In the genomic region with DNA sequence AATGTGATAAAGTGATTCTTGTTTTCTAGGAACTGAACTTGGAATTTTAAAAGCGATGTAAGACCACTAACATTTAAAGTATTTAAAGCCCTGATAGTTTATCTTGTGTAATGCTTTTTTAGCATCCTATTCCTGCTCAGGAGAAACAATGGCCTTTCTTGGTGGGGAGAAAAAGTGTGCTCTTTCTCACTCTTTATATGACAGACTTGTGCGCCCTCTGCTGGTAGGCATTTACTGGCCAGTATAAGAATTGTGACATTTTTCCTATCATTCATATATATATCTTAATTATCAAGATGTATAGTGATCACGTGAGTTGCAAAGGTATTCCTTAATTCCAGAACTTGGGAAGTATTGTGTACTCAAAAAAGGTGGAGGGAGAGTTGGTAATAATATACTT, we compare ENCODE assay signal across 8 mouse cellular contexts.
DNase-seq lines count a peak whose midpoint lies in the region; ATAC-seq and TF ChIP-seq lines count a peak whose summit lies in the region.

No protein-coding gene starts in this region.

- no peak overlapping the region for H3K9ac ChIP-seq in midbrain, embryonic 13.5 days (replicated peaks)

- H3K4me3 ChIP-seq in midbrain, embryonic 13.5 days (replicated peaks) = no peak overlapping the region

- no peaks in the 10 kb centered on the region for H3K27me3 ChIP-seq in Patski
- H3K27me3 ChIP-seq in midbrain, embryonic 13.5 days = no peaks in the 10 kb centered on the region

- TF ChIP-seq CTCF in Patski (IDR thresholded peaks at IDR 0.05) = peak; percentile 79

- H3K9me3 ChIP-seq in midbrain, embryonic 13.5 days = no peaks in the 10 kb centered on the region

- no peak overlapping the region for H3K4me2 ChIP-seq in midbrain, embryonic 13.5 days (replicated peaks)

- CTCF ChIA-PET in Patski (lab: Charles Lee) = interaction anchor here (0.8 to 2.1 kb wide), 7 partner anchors 9 to 96 kb away, joined by 3 to 18 read pairs (median 4); no protein-coding TSS in a partner anchor

- H3K27ac ChIP-seq in midbrain, embryonic 13.5 days = no peak overlapping the region

- in situ Hi-C loops in Patski (cut with MboI; ENCODE audit: low pct_unique_long_range_greater_than_20kb) = loop anchor here (5.0 to 25.0 kb wide), 2 partner anchors 91 to 276 kb away; no protein-coding TSS in a partner anchor

- H3K4me1 ChIP-seq in midbrain, embryonic 13.5 days (replicated peaks) = no peaks in the 10 kb centered on the region

- POLR2A ChIA-PET in Patski (lab: Charles Lee) = interaction anchor here (1.0 to 1.2 kb wide), 2 partner anchors 9 to 72 kb away, joined by 3 to 4 read pairs; no protein-coding TSS in a partner anchor

- ATAC-seq in Patski = no peak
- ATAC-seq in midbrain, embryonic 13.5 days = 0 out of 2 replicates have a peak, but pooled peaks have one; percentile 48

- 57% methylated on average over 3 of the region's 3 CpGs for WGBS in midbrain, embryonic 13.5 days

- peak; percentile 52 for DNase-seq in left cerebral cortex, adult 11 months (ENCODE audit: low spot score)
- DNase-seq in left cerebral cortex, adult 8-10 months (ENCODE audit: low spot score in 2 of 2) = no peak
- no peak for DNase-seq in Patski (ENCODE audit: low read depth, low spot score)
- DNase-seq in cerebellum, postnatal 10 days = peak; percentile 88 to 92
- peak; percentile 23 to 62 for DNase-seq in gastrocnemius, postnatal 4 days (ENCODE audit: low spot score in 2 of 2)
- peak; percentile 59 to 74 for DNase-seq in left cerebral cortex, adult 18-20 months (ENCODE audit: low spot score in 2 of 2)
- DNase-seq in thymus, postnatal 10 days (ENCODE audit: low spot score in 2 of 2) = peak; percentile 30 to 72

- H3K36me3 ChIP-seq in midbrain, embryonic 13.5 days = peaks cover 52% of the 10 kb centered on the region

Comparison
In these comparisons a context has a peak if more than half of its experiments do, and no peak if none do; other contexts are left out.
1. DNase-seq: peak in left cerebral cortex, adult 11 months (single experiment), cerebellum, postnatal 10 days (2 of 2), gastrocnemius, postnatal 4 days (2 of 2), left cerebral cortex, adult 18-20 months (2 of 2) and thymus, postnatal 10 days (2 of 2); none in left cerebral cortex, adult 8-10 months (0 of 2) and Patski (single experiment).